Mouse (Mus musculus): Measurements from ENCODE around the gene Gpr137b. TPM values are rescaled to one million over a fixed set of nuclear protein-coding genes. Genes with fewer than 3 reads are reported as not detected.
"Not testable (repeated sequence)": the region's sequence is repeated elsewhere in the genome, so short reads cannot be mapped to it uniquely, and the experiment has no call there.

Gpr137b gene
- 32.2 and 36.4 TPM in 2 replicates for total RNA-seq (2021)
- long read RNA-seq, transcript Gpr137b-202 (7 exons, 3,634 nt): minor isoform, 11 of 31 reads
- long read RNA-seq, transcript Gpr137b-201 (7 exons, 2,971 nt): major isoform, 13 of 31 reads
- long read RNA-seq, partial matches to known transcripts: 2 of 31 reads
- long read RNA-seq, other reads (novel, unspliced or antisense): 2 of 31 reads

- peak; percentile 46 for DNase-seq
These were observed at the start of gene Gpr137b for GRCm38 (mm10) chr13:13393228-13394095. Gene Gpr137b, minus strand, starts transcription at chr13:13394014.

GRCm38 (mm10) chr13:13438112-13438953 is 44.5 kb upstream of the Gpr137b start:
- DNase-seq: not testable (repeated sequence)

- not testable (repeated sequence) for DNase-seq
These were observed 43.7 kb upstream of the Gpr137b start, which contains the start of gene Nid1 for GRCm38 (mm10) chr13:13437460-13438015. Gene Nid1, plus strand, starts transcription at chr13:13437551.

GRCm38 (mm10) chr13:13436161-13436560 is 42.3 kb upstream of the Gpr137b start:
- peak; percentile 31 for DNase-seq

GRCm38 (mm10) chr13:13423301-13423700 is 29.5 kb upstream of the Gpr137b start:
- DNase-seq: not testable (repeated sequence)

GRCm38 (mm10) chr13:13418859-13419258 is 25.0 kb upstream of the Gpr137b start:
- DNase-seq: not testable (repeated sequence)

GRCm38 (mm10) chr13:13416007-13416337 is 22.2 kb upstream of the Gpr137b start:
- DNase-seq: not testable (repeated sequence)

GRCm38 (mm10) chr13:13415120-13416006 is 21.5 kb upstream of the Gpr137b start:
- DNase-seq: peak; percentile 33

- DNase-seq: no peak
These were observed 20.4 kb upstream of the Gpr137b start for GRCm38 (mm10) chr13:13414206-13414605.

GRCm38 (mm10) chr13:13405511-13405910 is 11.7 kb upstream of the Gpr137b start:
- DNase-seq: not testable (repeated sequence)

GRCm38 (mm10) chr13:13404517-13405155 is 10.8 kb upstream of the Gpr137b start:
- DNase-seq: peak; percentile 35

GRCm38 (mm10) chr13:13403839-13404238 is 10.0 kb upstream of the Gpr137b start:
- DNase-seq: not testable (repeated sequence)

GRCm38 (mm10) chr13:13403366-13403765 is 9.6 kb upstream of the Gpr137b start:
- DNase-seq: not testable (repeated sequence)

- DNase-seq: not testable (repeated sequence)
These were observed 9.0 kb upstream of the Gpr137b start for GRCm38 (mm10) chr13:13402818-13403217.

- not testable (repeated sequence) for DNase-seq
These were observed 7.0 kb upstream of the Gpr137b start for GRCm38 (mm10) chr13:13400851-13401250.

- DNase-seq: peak; percentile 20
These were observed 232 bp upstream of the Gpr137b start for GRCm38 (mm10) chr13:13394096-13394395.

- not testable (repeated sequence) for DNase-seq
These were observed 15.5 kb downstream of the Gpr137b start for GRCm38 (mm10) chr13:13378168-13378859.

GRCm38 (mm10) chr13:13377180-13377579 is 16.6 kb downstream of the Gpr137b start:
- no peak for DNase-seq

- not testable (repeated sequence) for DNase-seq
These were observed 19.8 kb downstream of the Gpr137b start for GRCm38 (mm10) chr13:13373965-13374364.

GRCm38 (mm10) chr13:13371436-13371835 is 22.4 kb downstream of the Gpr137b start:
- not testable (repeated sequence) for DNase-seq
